Mouse (Mus musculus) monocyte, adult 5-6 weeks (primary cell): ENCODE results near the gene Tubgcp6. TPM values are rescaled to one million over a fixed set of nuclear protein-coding genes. Genes with fewer than 3 reads are reported as not detected.
A peak's percentile ranks its signal among the peaks of the same experiment; 100 is the strongest.

Experiments
- ATAC-seq: fragments of 153-309, 156-312 bp; replicated peaks from 2 replicates; pipeline ENCODE4 v1.8.0; 2017; ENCODE audit warnings: mild to moderate bottlenecking; ENCODE audit not compliant: low TSS enrichment, insufficient number of reproducible peaks, severe bottlenecking, poor library complexity, low FRiP score
- total RNA-seq: library from RNA; stranded (forward); fragments of 200-1000, 200-491, 200-594 nt; gene quantifications from 3 replicates; pipeline ENCODE4 v1.2.3, GENCODE M21; 2017

The Tubgcp6 gene
- total RNA-seq: 11.0 to 27.3 TPM (median 26.4 TPM) in 3 replicates

DNA sequence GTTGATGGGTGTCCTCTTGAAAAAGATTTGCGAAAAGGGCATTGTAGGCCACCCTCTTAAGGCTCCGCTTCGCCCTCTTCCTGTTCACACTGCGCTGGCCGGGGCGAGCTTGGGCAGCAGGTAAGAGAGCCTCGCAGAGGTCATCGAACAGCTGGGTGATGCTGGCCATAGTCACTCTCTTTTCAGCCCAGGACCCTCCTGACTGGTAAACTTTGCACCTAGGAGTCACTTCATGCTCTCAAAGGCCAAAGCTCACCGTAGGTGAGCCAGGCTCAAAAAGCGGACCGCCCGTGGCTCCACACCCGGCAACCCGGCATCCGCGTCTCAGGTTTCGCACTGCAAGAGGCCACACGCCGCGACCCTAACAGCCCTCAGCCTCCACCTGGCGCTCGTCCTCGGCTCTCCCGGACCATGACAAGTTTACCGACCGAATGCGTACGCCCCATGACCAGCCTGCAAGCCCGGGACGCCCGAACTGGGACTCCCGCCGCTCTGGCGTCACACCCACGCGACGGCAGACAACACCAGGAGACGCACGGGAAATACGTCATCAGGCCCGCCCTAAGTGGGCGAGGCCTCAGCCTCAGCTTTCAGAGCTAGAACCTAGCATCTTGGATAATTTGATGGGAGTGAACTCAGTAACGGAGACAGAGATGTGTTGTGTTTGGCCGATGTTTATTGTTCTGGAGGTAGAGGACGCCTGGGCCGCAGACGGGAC is at the start of gene Tubgcp6:
Gene Tubgcp6 (minus strand): TSS at position 464 of the 718 bp plus-strand sequence.
- ATAC-seq: peak; percentile 88

GRCm38 (mm10) chr15:89172276-89172935 is 49.5 kb upstream of the Tubgcp6 start:
- ATAC-seq: no peak

GRCm38 (mm10) chr15:89171526-89172051 is 48.7 kb upstream of the Tubgcp6 start:
- no peak for ATAC-seq

DNA sequence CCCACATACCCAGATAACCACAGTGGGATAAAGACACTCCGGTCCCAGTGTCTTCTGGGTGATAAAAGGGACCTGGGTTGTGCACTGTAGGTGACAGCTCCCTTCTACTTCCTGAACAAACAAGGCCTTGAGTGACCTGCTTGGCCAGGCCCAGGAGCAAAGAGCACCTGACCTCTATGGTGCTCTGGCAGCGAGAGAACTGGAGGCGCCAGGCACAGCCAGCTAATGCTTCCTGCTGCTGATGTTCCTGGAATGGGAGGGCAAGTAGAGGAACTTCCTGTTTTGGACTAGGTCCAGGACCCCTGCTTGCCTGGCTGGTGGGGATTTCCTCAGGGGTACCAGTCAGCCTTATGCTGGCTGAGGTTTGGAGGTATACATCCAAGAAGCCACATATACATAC is 47.2 kb upstream of the Tubgcp6 start:
- no peak for ATAC-seq

DNA sequence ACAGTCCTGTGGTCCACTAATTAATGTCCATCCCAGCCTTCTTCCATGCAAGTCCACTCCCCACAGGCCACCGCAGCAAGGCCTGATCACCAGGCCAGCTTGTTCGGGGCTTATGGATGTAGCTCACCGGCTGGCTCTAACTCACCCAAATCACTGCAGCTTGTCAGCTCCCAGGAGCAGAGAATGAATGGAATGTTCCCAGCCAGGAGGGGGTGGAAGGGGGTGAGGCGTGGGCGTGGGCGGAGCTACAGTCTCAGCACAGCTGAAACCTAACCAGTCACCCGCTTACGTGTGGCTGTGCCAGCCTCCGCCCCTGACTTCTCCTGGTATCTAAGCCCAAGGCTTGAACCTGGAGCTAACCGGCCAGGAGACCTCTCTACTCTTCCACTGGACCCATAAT is 46.5 kb upstream of the Tubgcp6 start:
- ATAC-seq: no peak

DNA sequence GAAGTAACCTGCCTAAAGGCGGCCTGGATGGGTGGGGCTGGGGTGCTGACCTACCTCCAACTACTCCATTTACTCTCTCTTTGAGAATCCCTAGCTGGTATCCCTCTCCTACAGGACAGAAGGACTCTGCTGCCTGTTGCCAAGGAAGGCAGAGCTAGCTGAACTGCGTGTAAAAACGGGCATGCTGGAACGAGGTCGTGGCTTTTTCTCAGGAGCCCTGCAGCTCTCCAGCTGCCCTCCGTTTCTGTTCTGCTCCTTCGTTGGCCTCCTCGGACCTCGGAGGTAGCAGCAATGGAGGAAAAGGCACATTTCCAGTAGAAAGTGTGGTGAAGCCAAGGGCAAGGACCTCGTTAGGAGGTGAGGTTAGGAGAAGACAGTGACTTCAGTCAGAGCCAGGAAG is 46.0 kb upstream of the Tubgcp6 start:
- no peak for ATAC-seq

GRCm38 (mm10) chr15:89165478-89165877 is 42.6 kb upstream of the Tubgcp6 start:
- ATAC-seq: no peak

DNA sequence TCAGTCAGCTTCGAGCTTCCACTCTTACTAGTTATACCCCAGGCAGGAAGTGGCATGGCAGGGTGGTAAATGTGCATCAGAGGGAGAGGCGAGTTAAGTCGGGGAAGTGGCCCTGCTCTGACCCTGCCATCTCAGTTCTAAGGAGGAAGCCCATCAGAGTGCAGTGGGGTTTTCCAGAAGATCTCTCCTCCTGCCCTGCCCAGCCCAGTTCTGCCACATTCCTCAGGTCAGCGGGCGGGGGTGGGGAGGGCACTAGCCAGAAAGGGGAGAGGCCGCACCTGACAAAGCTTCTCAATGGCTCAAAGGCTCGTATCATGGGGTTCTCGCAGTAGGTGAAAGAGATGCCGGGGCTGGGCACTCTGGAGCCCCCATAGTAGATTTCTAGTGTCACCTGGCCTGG is 38.5 kb upstream of the Tubgcp6 start:
- no peak for ATAC-seq

DNA sequence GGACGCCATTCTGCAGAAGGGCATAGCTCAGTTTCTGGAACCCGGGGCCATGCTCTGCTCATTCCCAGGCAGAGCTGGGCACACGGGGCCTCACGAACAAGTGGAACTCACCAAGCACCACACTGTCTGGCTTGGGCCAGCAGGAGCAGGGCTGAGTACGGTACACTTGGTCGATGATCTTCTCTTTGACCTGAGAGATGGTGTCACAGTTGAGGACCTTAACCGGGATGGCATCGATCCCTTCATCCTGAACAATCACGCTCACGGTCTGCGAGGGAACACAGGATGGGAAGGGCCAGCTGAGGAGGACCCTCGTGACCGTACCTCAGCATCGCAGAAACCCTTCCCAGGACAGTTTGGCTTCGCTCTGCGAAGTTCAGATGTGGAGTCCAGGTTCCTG is 35.6 kb upstream of the Tubgcp6 start:
- ATAC-seq: no peak

DNA sequence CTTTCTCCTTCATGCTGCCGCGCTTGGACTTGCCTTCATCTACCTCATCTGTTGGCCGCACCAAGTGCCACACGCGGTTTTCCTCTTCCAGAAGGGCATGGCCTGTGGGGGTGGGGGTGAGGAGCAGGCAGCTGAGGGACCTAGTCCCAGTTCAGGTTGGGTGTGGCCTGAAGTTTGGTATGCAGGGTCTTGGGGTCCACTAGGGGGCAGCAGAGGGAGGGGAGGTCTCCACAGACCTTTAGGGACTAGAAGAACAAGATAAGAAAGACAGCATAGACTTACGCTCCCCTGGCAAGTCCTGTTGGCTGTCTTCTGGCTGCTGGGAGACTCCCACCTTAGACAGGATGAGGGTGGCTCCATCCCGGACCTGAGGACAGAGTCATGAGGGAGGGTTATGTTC is 35.0 kb upstream of the Tubgcp6 start:
- peak; percentile 37; the same call in 1 of the 2 replicates for ATAC-seq

GRCm38 (mm10) chr15:89152312-89152711 is 29.4 kb upstream of the Tubgcp6 start:
- ATAC-seq: no peak

DNA sequence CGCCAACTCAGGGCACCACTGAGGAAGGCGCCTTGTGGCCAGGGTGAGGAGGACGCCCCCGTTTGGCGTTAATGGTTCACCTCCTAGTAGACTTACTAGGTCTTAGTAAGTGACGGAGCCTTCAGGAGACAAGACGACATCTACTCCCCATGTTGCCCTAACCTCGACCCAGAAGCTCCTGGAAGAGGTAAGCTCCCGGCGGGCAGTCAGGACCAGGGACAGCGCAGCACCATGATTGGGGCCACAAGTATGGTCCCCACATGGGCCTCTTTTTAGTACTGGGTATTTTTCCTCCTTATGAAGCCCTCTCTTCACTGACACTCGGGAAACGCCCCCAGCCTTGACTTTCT is 27.1 kb upstream of the Tubgcp6 start:
- ATAC-seq: no peak

GRCm38 (mm10) chr15:89149271-89150040 is 26.5 kb upstream of the Tubgcp6 start, which contains the start of gene Mapk11:
Gene Mapk11, minus strand, starts transcription at chr15:89149628.
- ATAC-seq: no peak

GRCm38 (mm10) chr15:89148496-89149270 is 25.8 kb upstream of the Tubgcp6 start:
- no peak for ATAC-seq

DNA sequence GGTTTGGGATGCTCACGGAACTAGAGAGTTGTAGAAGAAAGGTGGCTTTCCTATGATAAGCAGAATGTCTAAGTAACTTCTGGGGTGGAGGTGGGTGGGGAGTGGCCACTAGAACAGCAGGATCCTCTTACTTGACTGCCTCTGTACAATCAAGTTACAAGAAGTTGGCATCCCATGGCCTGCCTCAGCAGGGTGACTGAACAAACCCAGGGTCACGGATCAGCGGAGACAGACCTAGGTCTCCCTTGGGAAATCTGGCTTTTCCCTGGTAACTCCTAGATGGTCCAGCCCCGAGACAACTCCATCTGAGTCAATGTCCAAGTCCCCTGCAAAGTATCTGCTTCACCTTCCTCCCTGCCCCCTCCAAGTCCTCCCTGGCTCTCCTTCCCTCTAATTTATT is 25.0 kb upstream of the Tubgcp6 start:
- ATAC-seq: no peak

- no peak for ATAC-seq
Measured at GRCm38 (mm10) chr15:89147456-89147855, 24.5 kb upstream of the Tubgcp6 start.

- ATAC-seq: no peak
Measured at GRCm38 (mm10) chr15:89147024-89147423, 24.1 kb upstream of the Tubgcp6 start.

DNA sequence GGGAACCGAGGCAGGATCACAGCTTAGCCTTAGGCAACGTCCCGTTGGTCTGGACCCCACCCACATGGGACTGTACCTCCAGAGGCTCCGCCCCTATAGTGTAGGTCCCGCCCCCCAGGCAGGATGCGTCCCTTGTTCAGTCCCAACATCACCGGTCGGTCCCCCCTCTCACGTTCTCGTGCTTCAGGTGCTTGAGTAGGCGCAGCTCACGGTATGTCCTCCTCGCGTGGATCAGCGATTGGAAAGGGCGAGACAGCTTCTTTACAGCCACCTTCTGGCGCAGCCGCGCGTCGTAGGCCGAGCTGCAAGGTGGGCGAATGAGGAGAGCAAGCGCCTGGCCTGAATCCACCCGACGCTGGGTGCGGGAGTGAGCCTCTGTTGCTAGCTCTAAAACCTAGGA is 23.6 kb upstream of the Tubgcp6 start:
- no peak for ATAC-seq
